ENCODE assay signal across 8 mouse cellular contexts in the genomic region with DNA sequence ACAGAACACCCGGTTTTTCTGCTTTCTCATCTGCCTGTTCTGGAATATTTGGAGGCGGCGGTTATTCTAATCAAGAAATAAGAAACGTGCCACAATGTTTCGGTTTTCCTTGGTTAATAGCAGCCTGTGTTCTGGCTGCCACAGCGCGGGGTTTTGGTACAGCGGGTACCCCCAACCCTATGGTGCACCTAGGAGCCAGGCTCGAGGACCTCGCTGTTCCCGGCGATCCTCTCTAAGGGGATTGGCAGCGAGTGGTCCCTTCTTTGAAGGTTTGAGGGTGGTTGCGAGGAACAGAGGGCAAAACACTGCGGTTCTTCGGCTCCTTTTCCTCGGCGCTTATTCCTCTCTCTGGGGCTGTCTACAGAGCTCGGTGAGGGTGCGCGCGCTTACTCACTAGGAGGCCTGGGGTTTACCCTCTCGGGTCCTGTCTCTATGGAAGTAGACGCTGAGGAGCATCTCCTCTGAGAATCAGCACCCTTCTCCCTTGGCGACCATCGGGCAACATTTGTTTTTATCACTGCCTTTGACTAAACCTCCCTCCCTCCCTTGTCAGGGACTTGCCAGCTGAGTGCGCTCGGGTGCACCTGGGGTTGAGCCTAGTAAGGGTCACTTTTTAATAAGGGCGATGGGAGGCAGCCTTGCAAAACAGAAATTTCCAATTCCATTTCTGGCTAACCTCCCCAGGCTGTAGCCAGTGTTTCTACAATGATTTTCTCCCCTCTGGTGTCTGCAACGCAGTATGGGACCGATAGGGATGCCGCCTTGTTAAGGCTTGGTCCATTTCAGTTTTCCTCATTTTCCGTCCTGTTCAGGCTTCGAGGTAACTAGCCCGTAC. TPM values are rescaled to one million over a fixed set of nuclear protein-coding genes. Genes with fewer than 3 reads are reported as not detected.
A peak's percentile ranks its signal among the peaks of the same experiment; 100 is the strongest.
DNase-seq lines count a peak whose midpoint lies in the region; ATAC-seq and TF ChIP-seq lines count a peak whose summit lies in the region.

No protein-coding gene starts in this region.

- peak overlapping the region; percentile 79 for H3K4me3 ChIP-seq in gastrocnemius, adult 2 months
- peak overlapping the region; percentile 89 for H3K4me3 ChIP-seq in hindbrain, embryonic 16.5 days (ENCODE audit: low read length)
- peak overlapping the region; percentile 78 for H3K4me3 ChIP-seq in neural tube, embryonic 12.5 days

- peak overlapping the region; percentile 93 for H3K27ac ChIP-seq in gastrocnemius, adult 2 months
- H3K27ac ChIP-seq in hindbrain, embryonic 16.5 days (ENCODE audit: low read depth, low read length) = peak overlapping the region; percentile 97
- H3K27ac ChIP-seq in neural tube, embryonic 12.5 days = 0 out of 2 replicates have a peak overlapping the region, but pooled peaks have one; percentile 89

- peak overlapping the region; percentile 90 for H3K9ac ChIP-seq in hindbrain, embryonic 16.5 days (ENCODE audit: low read depth, low read length)
- H3K9ac ChIP-seq in neural tube, embryonic 12.5 days = peak overlapping the region; percentile 85

- no peaks in the 10 kb centered on the region for H3K36me3 ChIP-seq in hindbrain, embryonic 16.5 days (ENCODE audit: control insufficient read depth, insufficient read depth, low read length)
- no peaks in the 10 kb centered on the region for H3K36me3 ChIP-seq in neural tube, embryonic 12.5 days

- TF ChIP-seq CTCF in gastrocnemius, adult 2 months (IDR thresholded peaks at IDR 0.05) = no peak

- H3K27me3 ChIP-seq in hindbrain, embryonic 16.5 days (replicated peaks; ENCODE audit: control insufficient read depth, insufficient read depth, low read length) = no peaks in the 10 kb centered on the region
- H3K27me3 ChIP-seq in neural tube, embryonic 12.5 days (replicated peaks) = no peaks in the 10 kb centered on the region; the same call in 1 of the 2 replicates

- peak; percentile 12; the same call in 1 of the 2 replicates for ATAC-seq in hindbrain, embryonic 16.5 days
- no peak for ATAC-seq in neural tube, embryonic 12.5 days (ENCODE audit: low FRiP score, low read depth)
- no peak for ATAC-seq in granulocyte monocyte progenitor cell, adult 5-6 weeks (replicated peaks; ENCODE audit: poor library complexity, severe bottlenecking)

- intact Hi-C loops in gastrocnemius, adult 2 months (cut with DNase I) = loop anchor here (2.0 to 10.0 kb wide), 3 partner anchors 87 to 585 kb away; partner anchors contain the start of gene Fhit
- intact Hi-C loops in left cerebral cortex, postnatal 4 days (cut with DNase I) = no loop called here

- H3K9me3 ChIP-seq in hindbrain, embryonic 16.5 days (ENCODE audit: control insufficient read depth, low read length) = no peaks in the 10 kb centered on the region
- no peaks in the 10 kb centered on the region for H3K9me3 ChIP-seq in neural tube, embryonic 12.5 days

- WGBS in hindbrain, embryonic 16.5 days = under 1% methylated on average over 35 of the region's 35 CpGs
- under 1% methylated on average over 35 of the region's 35 CpGs for WGBS in neural tube, embryonic 12.5 days

- H3K4me1 ChIP-seq in hindbrain, embryonic 16.5 days (ENCODE audit: control insufficient read depth, insufficient read depth, low read depth, low read length) = peaks cover 9% of the 10 kb centered on the region
- H3K4me1 ChIP-seq in neural tube, embryonic 12.5 days = peaks cover 13% of the 10 kb centered on the region

- peak overlapping the region; percentile 72 for H3K4me2 ChIP-seq in hindbrain, embryonic 16.5 days (ENCODE audit: low read length)
- H3K4me2 ChIP-seq in neural tube, embryonic 12.5 days (replicated peaks) = peak overlapping the region; percentile 95

- no peak for DNase-seq in gastrocnemius, adult 2 months
- DNase-seq in gastrocnemius, adult 18-20 months (ENCODE audit: low spot score) = no peak
- peak; percentile 50 to 59 for DNase-seq in cerebellum, adult 18-20 months
- DNase-seq in frontal cortex, postnatal 25 days (ENCODE audit: low spot score in 2 of 2) = peak; percentile 25 to 31
- DNase-seq in left cerebral cortex, postnatal 4 days = peak; percentile 31

RNA-seq across cellular contexts. Expression of gene Ptprg, which starts 2.4 kb away (rescaled TPM):
- 10 to 100 TPM; 26.3 to 32.5 TPM for total RNA-seq in gastrocnemius, adult 2 months (2021)
- total RNA-seq in gastrocnemius, adult 18-20 months (2021) = 10 to 100 TPM; 18.4 to 21.3 TPM
- polyA plus RNA-seq in hindbrain, embryonic 16.5 days (2015; fragmentation: Nextera tagmentation; extraction: Ambion mirVana) = 38.5 and 44.5 TPM in 2 replicates
- total RNA-seq in left cerebral cortex, postnatal 4 days (2021) = 100 to 1,000 TPM; 127 to 141 TPM
- polyA plus RNA-seq in neural tube, embryonic 12.5 days (2016; fragmentation: Nextera tagmentation; extraction: Ambion mirVana) = 41.8 and 46.4 TPM in 2 replicates
- total RNA-seq in granulocyte monocyte progenitor cell, adult 5-6 weeks (2014; fragmentation: Nextera tagmentation) = not detected in 2 replicates
- total RNA-seq in granulocyte monocyte progenitor cell, adult 5-6 weeks (2017) = not detected in 2 replicates

Comparison
In these comparisons a context has a peak if more than half of its experiments do, and no peak if none do; other contexts are left out.
1. DNase-seq: peak in cerebellum, adult 18-20 months (2 of 2), frontal cortex, postnatal 25 days (2 of 2) and left cerebral cortex, postnatal 4 days (single experiment); none in gastrocnemius, adult 2 months (single experiment) and gastrocnemius, adult 18-20 months (single experiment).
2. RNA of gene Ptprg, which starts 2.4 kb away (total RNA-seq): 127 to 141 TPM in left cerebral cortex, postnatal 4 days, 26.3 to 32.5 TPM in gastrocnemius, adult 2 months and 18.4 to 21.3 TPM in gastrocnemius, adult 18-20 months; not detected in granulocyte monocyte progenitor cell, adult 5-6 weeks; every median in the first group is over 10 times any median in the second.
3. Peak in every context shown above with its lines, with median percentiles within 50 percentile points of each other: H3K27ac ChIP-seq and H3K4me3 ChIP-seq.